Mouse (Mus musculus): ENCODE results near the gene Fbxw4.

GRCm38 (mm10) chr19:45535214-45535735 lies 124.8 kb downstream of the Fbxw4 start:
- TF ChIP-seq CTCF (IDR thresholded peaks at IDR 0.05; ENCODE audit: low read depth), result no peak
- no peak for TF ChIP-seq EP300 (optimal IDR thresholded peaks at IDR 0.05)

Measured in stomach, postnatal 0 days (tissue).